Mouse (Mus musculus): ENCODE data around the gene Thbs4. TPM values are rescaled to one million over a fixed set of nuclear protein-coding genes. Genes with fewer than 3 reads are reported as not detected.

The Thbs4 gene
- polyA plus RNA-seq, 2 experiments: 0.03 to 0.12 TPM

GRCm38 (mm10) chr13:92778642-92779041 lies 16.0 kb downstream of the Thbs4 start:
- H3K27ac ChIP-seq: no peak overlapping the region
- no peaks in the 10 kb centered on the region for H3K36me3 ChIP-seq (replicated peaks; ENCODE audit: control insufficient read depth, insufficient read depth, low read depth)
- ATAC-seq (ENCODE audit: insufficient read depth) (no peak), DNase-seq (ENCODE audit: low read depth in 3 of 3, low spot score in 3 of 3) (no peak)
- WGBS (ENCODE audit: insufficient replicate concordance): 37% methylated on average over 7 of the region's 7 CpGs
- TF ChIP-seq CTCF (IDR thresholded peaks at IDR 0.05; ENCODE audit: low read depth) (no peak), EP300 (IDR thresholded peaks at IDR 0.05; ENCODE audit: low read depth) (no peak)
- no peaks in the 10 kb centered on the region for H3K27me3 ChIP-seq (ENCODE audit: control insufficient read depth, insufficient read depth, low read length)
- no peak overlapping the region for H3K4me3 ChIP-seq (ENCODE audit: insufficient read depth in 1 of 2, low read depth in 2 of 2, low read length in 2 of 2)
- H3K4me2 ChIP-seq (ENCODE audit: low read depth): no peak overlapping the region
- no peaks in the 10 kb centered on the region for H3K9me3 ChIP-seq (ENCODE audit: control insufficient read depth, low read length)
- no peak overlapping the region for H3K9ac ChIP-seq (replicated peaks)
- no peaks in the 10 kb centered on the region for H3K4me1 ChIP-seq (replicated peaks; ENCODE audit: control insufficient read depth in 2 of 2, insufficient read depth in 2 of 2, low read length in 1 of 2)

GRCm38 (mm10) chr13:92775916-92776315 lies 18.7 kb downstream of the Thbs4 start:
- Histone ChIP-seq H3K4me1 (replicated peaks; ENCODE audit: control insufficient read depth in 2 of 2, insufficient read depth in 2 of 2, low read length in 1 of 2) (no peaks in the 10 kb centered on the region), H3K4me3 (ENCODE audit: insufficient read depth in 1 of 2, low read depth in 2 of 2, low read length in 2 of 2) (no peak overlapping the region), H3K9ac (replicated peaks) (no peak overlapping the region), H3K36me3 (replicated peaks; ENCODE audit: control insufficient read depth, insufficient read depth, low read depth) (no peaks in the 10 kb centered on the region), H3K9me3 (ENCODE audit: control insufficient read depth, low read length) (no peaks in the 10 kb centered on the region), H3K4me2 (ENCODE audit: low read depth) (no peak overlapping the region), H3K27ac (no peak overlapping the region), H3K27me3 (ENCODE audit: control insufficient read depth, insufficient read depth, low read length) (no peaks in the 10 kb centered on the region)
- DNase-seq (ENCODE audit: low read depth in 3 of 3, low spot score in 3 of 3) (no peak), ATAC-seq (ENCODE audit: insufficient read depth) (no peak)
- WGBS (ENCODE audit: insufficient replicate concordance): 73% methylated on average over 7 of the region's 7 CpGs
- no peak for TF ChIP-seq EP300 (IDR thresholded peaks at IDR 0.05; ENCODE audit: low read depth)
- no peak for TF ChIP-seq CTCF (IDR thresholded peaks at IDR 0.05; ENCODE audit: low read depth)

GRCm38 (mm10) chr13:92774887-92775286 lies 19.7 kb downstream of the Thbs4 start:
- Histone ChIP-seq H3K9ac (replicated peaks) (no peak overlapping the region), H3K4me1 (replicated peaks; ENCODE audit: control insufficient read depth in 2 of 2, insufficient read depth in 2 of 2, low read length in 1 of 2) (no peaks in the 10 kb centered on the region), H3K4me2 (ENCODE audit: low read depth) (no peak overlapping the region), H3K4me3 (ENCODE audit: insufficient read depth in 1 of 2, low read depth in 2 of 2, low read length in 2 of 2) (no peak overlapping the region), H3K36me3 (replicated peaks; ENCODE audit: control insufficient read depth, insufficient read depth, low read depth) (no peaks in the 10 kb centered on the region), H3K27me3 (ENCODE audit: control insufficient read depth, insufficient read depth, low read length) (no peaks in the 10 kb centered on the region), H3K27ac (no peak overlapping the region), H3K9me3 (ENCODE audit: control insufficient read depth, low read length) (no peaks in the 10 kb centered on the region)
- no peak for ATAC-seq (ENCODE audit: insufficient read depth)
- WGBS (ENCODE audit: insufficient replicate concordance): 62% methylated on average over 9 of the region's 9 CpGs
- DNase-seq (ENCODE audit: low read depth in 3 of 3, low spot score in 3 of 3): peak in 2 of 3 experiments; percentile 4 to 6
- no peak for TF ChIP-seq CTCF (IDR thresholded peaks at IDR 0.05; ENCODE audit: low read depth)
- no peak for TF ChIP-seq EP300 (IDR thresholded peaks at IDR 0.05; ENCODE audit: low read depth)

GRCm38 (mm10) chr13:92772500-92772899 lies 22.1 kb downstream of the Thbs4 start:
- Histone ChIP-seq H3K4me1 (replicated peaks; ENCODE audit: control insufficient read depth in 2 of 2, insufficient read depth in 2 of 2, low read length in 1 of 2) (no peaks in the 10 kb centered on the region), H3K27ac (no peak overlapping the region), H3K4me2 (ENCODE audit: low read depth) (no peak overlapping the region), H3K9ac (replicated peaks) (no peak overlapping the region), H3K9me3 (ENCODE audit: control insufficient read depth, low read length) (no peaks in the 10 kb centered on the region), H3K4me3 (ENCODE audit: insufficient read depth in 1 of 2, low read depth in 2 of 2, low read length in 2 of 2) (no peak overlapping the region), H3K27me3 (ENCODE audit: control insufficient read depth, insufficient read depth, low read length) (no peaks in the 10 kb centered on the region), H3K36me3 (replicated peaks; ENCODE audit: control insufficient read depth, insufficient read depth, low read depth) (no peaks in the 10 kb centered on the region)
- ATAC-seq (ENCODE audit: insufficient read depth): no peak
- DNase-seq (ENCODE audit: low read depth in 3 of 3, low spot score in 3 of 3): no peak
- WGBS (ENCODE audit: insufficient replicate concordance): 66% methylated on average over 8 of the region's 8 CpGs
- TF ChIP-seq CTCF (IDR thresholded peaks at IDR 0.05; ENCODE audit: low read depth) (no peak), EP300 (IDR thresholded peaks at IDR 0.05; ENCODE audit: low read depth) (no peak)

GRCm38 (mm10) chr13:92771566-92771965 lies 23.1 kb downstream of the Thbs4 start:
- Histone ChIP-seq H3K9me3 (ENCODE audit: control insufficient read depth, low read length) (no peaks in the 10 kb centered on the region), H3K27ac (no peak overlapping the region), H3K4me2 (ENCODE audit: low read depth) (no peak overlapping the region), H3K36me3 (replicated peaks; ENCODE audit: control insufficient read depth, insufficient read depth, low read depth) (no peaks in the 10 kb centered on the region), H3K9ac (replicated peaks) (no peak overlapping the region), H3K27me3 (ENCODE audit: control insufficient read depth, insufficient read depth, low read length) (no peaks in the 10 kb centered on the region), H3K4me1 (replicated peaks; ENCODE audit: control insufficient read depth in 2 of 2, insufficient read depth in 2 of 2, low read length in 1 of 2) (no peaks in the 10 kb centered on the region), H3K4me3 (ENCODE audit: insufficient read depth in 1 of 2, low read depth in 2 of 2, low read length in 2 of 2) (no peak overlapping the region)
- DNase-seq (ENCODE audit: low read depth in 3 of 3, low spot score in 3 of 3): no peak
- no peak for TF ChIP-seq EP300 (IDR thresholded peaks at IDR 0.05; ENCODE audit: low read depth)
- no peak for TF ChIP-seq CTCF (IDR thresholded peaks at IDR 0.05; ENCODE audit: low read depth)
- ATAC-seq (ENCODE audit: insufficient read depth): no peak
- 64% methylated on average over 5 of the region's 5 CpGs for WGBS (ENCODE audit: insufficient replicate concordance)

All from liver, embryonic 14.5 days (tissue).